Mouse (Mus musculus) megakaryocyte, embryonic 14.5 days (primary cell): ENCODE results near the gene Mmel1.

Experiments
- FLI1 ChIP-seq: IDR thresholded peaks from 2 replicates; pipeline ENCODE4 v1.6.1; 2012; ENCODE audit warnings: low read length, inconsistent platforms, mixed read lengths
- GATA1 ChIP-seq: IDR thresholded peaks from 3 replicates; pipeline ENCODE4 v1.6.1; 2012; ENCODE audit warnings: mixed read lengths, low read length, inconsistent platforms, borderline replicate concordance

GRCm38 (mm10) chr4:154863436-154863935 is 5.9 kb upstream of the Mmel1 start:
- TF ChIP-seq GATA1, result no peak
- TF ChIP-seq FLI1, result no peak
